Mouse (Mus musculus): ENCODE measurements around the gene Parl.

Parl gene

DNA sequence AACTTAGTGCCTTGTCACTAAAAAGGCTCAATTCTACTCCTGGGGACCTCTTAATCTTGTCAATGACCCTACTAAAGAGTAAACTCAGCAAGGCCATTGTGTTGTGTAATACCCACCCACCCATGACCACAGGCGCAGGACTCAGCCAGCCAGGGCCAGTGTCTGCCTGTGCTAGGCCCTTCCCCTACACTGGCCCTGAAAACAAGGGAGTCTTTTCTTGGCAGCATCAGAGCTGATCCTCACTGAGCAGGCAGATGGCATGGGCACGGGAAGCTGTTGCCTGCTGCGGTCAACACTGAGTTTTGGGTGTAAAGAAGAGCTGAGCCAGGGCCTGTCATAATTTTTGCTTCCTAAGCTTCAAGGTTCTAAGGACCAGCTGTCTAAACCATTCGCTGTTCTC is 64.8 kb downstream of the Parl start:
- no peak for DNase-seq (ENCODE audit: low spot score in 2 of 2)

- no peak for DNase-seq (ENCODE audit: low spot score in 2 of 2)
Measured at GRCm38 (mm10) chr16:20234406-20234805, 67.8 kb downstream of the Parl start.
